Mouse (Mus musculus): ENCODE measurements around the gene Tenm2. TPM values are rescaled to one million over a fixed set of nuclear protein-coding genes. Genes with fewer than 3 reads are reported as not detected.

Tenm2 gene
- total and polyA plus RNA-seq, 3 experiments: not detected

GRCm38 (mm10) chr11:36535591-36535990 lies 700.2 kb downstream of the Tenm2 start:
- dilution Hi-C loops (cut with MboI; ENCODE audit: extremely low pct_ligation_motif_present, extremely low pct_unique_long_range_greater_than_20kb, low sequenced_read_pairs): no loop called here
- Histone ChIP-seq H3K9ac (ENCODE audit: insufficient read depth, low read depth) (no peak overlapping the region), H3K9me3 (replicated peaks; ENCODE audit: low read length) (peaks cover 82% of the 10 kb centered on the region), H3K4me2 (ENCODE audit: insufficient read depth, low read depth, poor library complexity, severe bottlenecking) (no peak overlapping the region), H3K36me3 (replicated peaks in 1 of 2; ENCODE audit: control insufficient read depth in 1 of 2, insufficient read depth in 1 of 2, low read length in 1 of 2) (no peaks in the 10 kb centered on the region), H3K4me1 (ENCODE audit: control insufficient read depth in 1 of 2, insufficient read depth in 2 of 2) (no peaks in the 10 kb centered on the region), H3K4me3 (replicated peaks in 1 of 3; ENCODE audit: low read depth in 2 of 3, low read length in 2 of 3, poor library complexity in 1 of 3) (no peak overlapping the region), H3K79me2 (replicated peaks; ENCODE audit: control insufficient read depth, extremely low read depth, insufficient read depth, poor library complexity, severe bottlenecking) (no peaks in the 10 kb centered on the region), H3K27ac (ENCODE audit: insufficient read depth, low read depth) (no peak overlapping the region), H3K27me3 (replicated peaks) (no peaks in the 10 kb centered on the region)
- no peak for DNase-seq (ENCODE audit: extremely low read depth)
- in situ Hi-C loops (cut with MboI; ENCODE audit: low pct_ligation_motif_present, low pct_unique_long_range_greater_than_20kb, low sequenced_read_pairs): loop anchor here (25.0 kb wide), 1 partner anchor 498 kb away; no protein-coding TSS in a partner anchor
- no peak for TF ChIP-seq BHLHE40 (IDR thresholded peaks at IDR 0.05; ENCODE audit: low read depth, low read length)
- TF ChIP-seq JUN (IDR thresholded peaks at IDR 0.05; ENCODE audit: insufficient read depth, low read depth, low read length): no peak
- TF ChIP-seq NRF1 (IDR thresholded peaks at IDR 0.05; ENCODE audit: low read depth, low read length): no peak
- TF ChIP-seq ZKSCAN1 (IDR thresholded peaks at IDR 0.05; ENCODE audit: borderline replicate concordance, low read depth, low read length): no peak

GRCm38 (mm10) chr11:36531614-36532013 lies 704.1 kb downstream of the Tenm2 start:
- H3K4me3 ChIP-seq (replicated peaks in 1 of 3; ENCODE audit: low read depth in 2 of 3, low read length in 2 of 3, poor library complexity in 1 of 3): no peak overlapping the region
- in situ Hi-C loops (cut with MboI; ENCODE audit: low pct_ligation_motif_present, low pct_unique_long_range_greater_than_20kb, low sequenced_read_pairs): loop anchor here (25.0 kb wide), 1 partner anchor 494 kb away; no protein-coding TSS in a partner anchor
- H3K36me3 ChIP-seq (replicated peaks in 1 of 2; ENCODE audit: control insufficient read depth in 1 of 2, insufficient read depth in 1 of 2, low read length in 1 of 2): no peaks in the 10 kb centered on the region
- H3K9me3 ChIP-seq (replicated peaks; ENCODE audit: low read length): peaks cover 87% of the 10 kb centered on the region
- no peak for TF ChIP-seq POLR2A (IDR thresholded peaks at IDR 0.05; ENCODE audit: low read depth, low read length)
- no peak for TF ChIP-seq MYC (IDR thresholded peaks at IDR 0.05; ENCODE audit: low read depth, low read length)
- TF ChIP-seq SIN3A (IDR thresholded peaks at IDR 0.05; ENCODE audit: low read length): no peak
- TF ChIP-seq CHD2 (IDR thresholded peaks at IDR 0.05; ENCODE audit: low read length): no peak
- no peak overlapping the region for H3K27ac ChIP-seq (ENCODE audit: insufficient read depth, low read depth)
- no peak overlapping the region for H3K9ac ChIP-seq (ENCODE audit: insufficient read depth, low read depth)
- no peak for DNase-seq (ENCODE audit: extremely low read depth)
- H3K4me1 ChIP-seq (ENCODE audit: control insufficient read depth in 1 of 2, insufficient read depth in 2 of 2): no peaks in the 10 kb centered on the region
- no peaks in the 10 kb centered on the region for H3K79me2 ChIP-seq (replicated peaks; ENCODE audit: control insufficient read depth, extremely low read depth, insufficient read depth, poor library complexity, severe bottlenecking)
- H3K27me3 ChIP-seq (replicated peaks): no peaks in the 10 kb centered on the region
- no peak overlapping the region for H3K4me2 ChIP-seq (ENCODE audit: insufficient read depth, low read depth, poor library complexity, severe bottlenecking)
- dilution Hi-C loops (cut with MboI; ENCODE audit: extremely low pct_ligation_motif_present, extremely low pct_unique_long_range_greater_than_20kb, low sequenced_read_pairs): no loop called here

- H3K4me1 ChIP-seq (ENCODE audit: control insufficient read depth in 1 of 2, insufficient read depth in 2 of 2): no peaks in the 10 kb centered on the region
- H3K36me3 ChIP-seq (replicated peaks in 1 of 2; ENCODE audit: control insufficient read depth in 1 of 2, insufficient read depth in 1 of 2, low read length in 1 of 2): no peaks in the 10 kb centered on the region
- H3K27ac ChIP-seq (ENCODE audit: insufficient read depth, low read depth): no peak overlapping the region
- no peak overlapping the region for H3K9ac ChIP-seq (ENCODE audit: insufficient read depth, low read depth)
- dilution Hi-C loops (cut with MboI; ENCODE audit: extremely low pct_ligation_motif_present, extremely low pct_unique_long_range_greater_than_20kb, low sequenced_read_pairs): no loop called here
- no peak for DNase-seq (ENCODE audit: extremely low read depth)
- TF ChIP-seq ZMIZ1 (IDR thresholded peaks at IDR 0.05; ENCODE audit: low read depth, low read length) (no peak), CHD1 (IDR thresholded peaks at IDR 0.05; ENCODE audit: low read depth, low read length) (no peak), HCFC1 (IDR thresholded peaks at IDR 0.05; ENCODE audit: low read depth, low read length) (no peak), GABPA (IDR thresholded peaks at IDR 0.05; ENCODE audit: insufficient replicate concordance, low read depth, low read length) (no peak), ZKSCAN1 (IDR thresholded peaks at IDR 0.05; ENCODE audit: borderline replicate concordance, low read depth, low read length) (no peak), JUN (IDR thresholded peaks at IDR 0.05; ENCODE audit: insufficient read depth, low read depth, low read length) (no peak), IRF4 (IDR thresholded peaks at IDR 0.05; ENCODE audit: low read depth, low read length) (no peak), ZNF384 (IDR thresholded peaks at IDR 0.05; ENCODE audit: low read depth, low read length) (no peak), POLR2A (IDR thresholded peaks at IDR 0.05; ENCODE audit: low read depth, low read length) (no peak), MYC (IDR thresholded peaks at IDR 0.05; ENCODE audit: low read depth, low read length) (no peak), TCF12 (IDR thresholded peaks at IDR 0.05; ENCODE audit: low read depth, low read length) (no peak), EP300 (IDR thresholded peaks at IDR 0.05; ENCODE audit: low read length) (no peak), NRF1 (IDR thresholded peaks at IDR 0.05; ENCODE audit: low read depth, low read length) (no peak), SIN3A (IDR thresholded peaks at IDR 0.05; ENCODE audit: low read length) (no peak), NELFE (IDR thresholded peaks at IDR 0.05; ENCODE audit: low read depth, low read length) (no peak), ETS1 (conservative IDR thresholded peaks at IDR 0.05; ENCODE audit: low read depth, low read length) (no peak)
- in situ Hi-C loops (cut with MboI; ENCODE audit: low pct_ligation_motif_present, low pct_unique_long_range_greater_than_20kb, low sequenced_read_pairs): loop anchor here (25.0 kb wide), 1 partner anchor 490 kb away; no protein-coding TSS in a partner anchor
- H3K79me2 ChIP-seq (replicated peaks; ENCODE audit: control insufficient read depth, extremely low read depth, insufficient read depth, poor library complexity, severe bottlenecking): no peaks in the 10 kb centered on the region
- no peaks in the 10 kb centered on the region for H3K27me3 ChIP-seq (replicated peaks)
- no peak overlapping the region for H3K4me2 ChIP-seq (ENCODE audit: insufficient read depth, low read depth, poor library complexity, severe bottlenecking)
- peaks cover 88% of the 10 kb centered on the region for H3K9me3 ChIP-seq (replicated peaks; ENCODE audit: low read length)
- H3K4me3 ChIP-seq (replicated peaks in 1 of 3; ENCODE audit: low read depth in 2 of 3, low read length in 2 of 3, poor library complexity in 1 of 3): no peak overlapping the region
Observed at GRCm38 (mm10) chr11:36527509-36527908, 708.3 kb downstream of the Tenm2 start.
